Mouse (Mus musculus) 3134 (cell line): ENCODE results near the gene Gabbr1.

Experiments used
- DNase-seq: peaks from one replicate; pipeline ENCODE4 v3.0.0-alpha.2; 2011; ENCODE audit warnings: low spot score; ENCODE audit not compliant: insufficient read length; ENCODE audit errors: extremely low read depth

Gabbr1 gene

GRCm38 (mm10) chr17:37072730-37073276, 27.0 kb downstream of the Gabbr1 start:
- no peak for DNase-seq

- no peak for DNase-seq
Measured at GRCm38 (mm10) chr17:37075181-37075580, 29.4 kb downstream of the Gabbr1 start.

GRCm38 (mm10) chr17:37075766-37076165, 30.0 kb downstream of the Gabbr1 start:
- DNase-seq = no peak

GRCm38 (mm10) chr17:37078193-37078592, 32.4 kb downstream of the Gabbr1 start:
- no peak for DNase-seq

- DNase-seq = no peak
Measured at GRCm38 (mm10) chr17:37078990-37079389, 33.2 kb downstream of the Gabbr1 start.

- no peak for DNase-seq
Measured at GRCm38 (mm10) chr17:37080119-37080518, 34.4 kb downstream of the Gabbr1 start.

- no peak for DNase-seq
Measured at GRCm38 (mm10) chr17:37081659-37082058, 35.9 kb downstream of the Gabbr1 start.

- peak; percentile 55 for DNase-seq
Measured at GRCm38 (mm10) chr17:37083327-37083726, 37.6 kb downstream of the Gabbr1 start.

- DNase-seq = no peak
Measured at GRCm38 (mm10) chr17:37084632-37085031, 38.9 kb downstream of the Gabbr1 start.

GRCm38 (mm10) chr17:37085545-37085944, 39.8 kb downstream of the Gabbr1 start:
- no peak for DNase-seq

GRCm38 (mm10) chr17:37088399-37088798, 42.6 kb downstream of the Gabbr1 start, which contains the start of gene Olfr90:
TSS of gene Olfr90 (minus strand) at chr17:37088499.
- no peak for DNase-seq

- no peak for DNase-seq
Measured at GRCm38 (mm10) chr17:37092198-37092597, 46.4 kb downstream of the Gabbr1 start.

- no peak for DNase-seq
Measured at GRCm38 (mm10) chr17:37093289-37093688, 47.5 kb downstream of the Gabbr1 start.

GRCm38 (mm10) chr17:37098178-37098577, 52.4 kb downstream of the Gabbr1 start, which contains the start of gene Olfr91:
TSS of gene Olfr91 (minus strand) at chr17:37098278.
- no peak for DNase-seq

GRCm38 (mm10) chr17:37119988-37120387, 74.2 kb downstream of the Gabbr1 start, which contains the start of gene Olfr92:
TSS of gene Olfr92 (minus strand) at chr17:37120088.
- no peak for DNase-seq
